Mouse (Mus musculus) urinary bladder, postnatal 4 days (tissue): Measurements from ENCODE around the gene Zfp14.

Experiments used
- DNase-seq, 2 experiments: peaks; one replicate each; pipeline ENCODE4 v3.0.0; 2021 to 2022; ENCODE audit warnings: low spot score in 2 of 2

Gene Zfp14

DNA sequence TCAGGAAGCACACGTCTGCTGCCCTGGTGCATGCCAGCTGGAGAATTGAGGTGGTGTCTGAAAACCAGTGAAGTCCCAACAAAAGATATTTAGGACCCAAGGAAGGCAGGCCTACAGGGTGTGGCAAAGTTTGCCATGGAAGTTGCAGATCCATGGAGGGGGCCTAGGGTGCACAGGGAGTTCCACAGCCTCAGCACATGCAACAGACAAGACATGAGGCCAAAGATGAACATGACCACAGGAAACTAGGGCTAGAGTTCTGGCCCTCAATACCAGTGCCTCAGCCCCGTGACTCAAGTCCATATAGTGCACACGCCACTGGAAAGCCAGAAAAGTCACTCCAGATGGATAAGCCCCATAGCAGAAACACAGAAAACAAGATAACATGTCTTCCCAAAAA lies 22.6 kb downstream of the Zfp14 start:
- DNase-seq: no peak

GRCm38 (mm10) chr7:30027331-30027730 lies 23.8 kb downstream of the Zfp14 start:
- DNase-seq: no peak

GRCm38 (mm10) chr7:30025358-30025757 lies 25.8 kb downstream of the Zfp14 start:
- no peak for DNase-seq

- DNase-seq: no peak
Measured at GRCm38 (mm10) chr7:30023800-30024199, 27.4 kb downstream of the Zfp14 start.

DNA sequence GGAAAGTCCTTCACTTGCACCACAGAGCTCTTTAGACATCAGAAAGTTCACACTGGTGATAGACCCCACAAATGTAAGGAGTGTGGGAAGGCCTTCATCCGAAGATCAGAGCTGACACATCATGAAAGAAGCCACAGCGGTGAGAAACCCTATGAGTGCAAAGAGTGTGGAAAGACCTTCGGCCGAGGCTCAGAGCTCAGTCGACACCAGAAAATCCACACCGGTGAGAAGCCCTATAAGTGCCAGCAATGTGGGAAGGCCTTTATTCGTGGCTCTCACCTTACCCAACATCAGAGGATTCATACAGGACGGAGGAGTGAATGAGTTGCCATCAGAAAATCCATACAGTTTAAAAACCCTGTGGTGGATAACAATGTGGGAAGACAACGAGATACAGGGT lies 27.9 kb downstream of the Zfp14 start:
- no peak for DNase-seq

- no peak for DNase-seq
Measured at GRCm38 (mm10) chr7:30019543-30019942, 31.6 kb downstream of the Zfp14 start.

DNA sequence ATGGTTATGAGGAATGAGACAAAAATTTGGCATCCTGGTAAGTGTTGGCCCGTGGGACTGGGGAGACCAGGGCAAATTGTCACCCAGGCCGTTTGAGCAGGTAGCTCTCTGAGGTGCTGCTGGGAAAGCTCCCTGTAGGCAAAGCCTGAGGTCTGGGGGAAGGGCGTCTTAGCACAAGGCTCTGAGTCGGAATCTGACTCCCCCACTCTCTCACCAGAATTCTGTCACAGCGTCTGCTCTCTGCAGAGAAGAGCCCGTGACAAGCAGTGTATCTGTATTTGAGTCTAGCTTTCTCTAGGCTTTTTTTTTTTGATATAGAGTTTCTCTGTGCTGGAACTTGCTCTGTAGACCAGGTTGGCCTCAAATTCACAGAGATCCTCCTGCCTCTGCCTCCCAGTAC lies 34.0 kb downstream of the Zfp14 start:
- DNase-seq: no peak

DNA sequence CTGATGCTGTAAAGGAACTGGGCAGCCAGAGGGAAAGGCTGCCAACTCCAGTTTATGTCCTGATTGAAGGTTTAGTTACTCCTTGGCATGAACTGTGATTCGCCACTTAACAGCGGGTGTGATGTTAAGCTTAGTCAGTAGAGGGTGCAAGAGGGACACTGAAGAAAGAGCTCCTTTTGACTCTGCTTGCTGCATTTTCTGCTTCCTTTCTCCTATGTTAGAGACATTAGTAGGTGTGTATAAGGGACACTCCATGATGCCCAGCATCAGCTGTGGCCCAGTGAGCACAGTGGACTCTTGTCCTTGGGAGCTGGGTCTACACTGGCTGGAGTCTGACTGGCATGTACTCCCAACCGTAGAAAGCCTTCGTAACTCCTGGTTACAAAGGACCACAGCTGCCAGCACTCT lies 38.2 kb downstream of the Zfp14 start:
- no peak for DNase-seq

DNA sequence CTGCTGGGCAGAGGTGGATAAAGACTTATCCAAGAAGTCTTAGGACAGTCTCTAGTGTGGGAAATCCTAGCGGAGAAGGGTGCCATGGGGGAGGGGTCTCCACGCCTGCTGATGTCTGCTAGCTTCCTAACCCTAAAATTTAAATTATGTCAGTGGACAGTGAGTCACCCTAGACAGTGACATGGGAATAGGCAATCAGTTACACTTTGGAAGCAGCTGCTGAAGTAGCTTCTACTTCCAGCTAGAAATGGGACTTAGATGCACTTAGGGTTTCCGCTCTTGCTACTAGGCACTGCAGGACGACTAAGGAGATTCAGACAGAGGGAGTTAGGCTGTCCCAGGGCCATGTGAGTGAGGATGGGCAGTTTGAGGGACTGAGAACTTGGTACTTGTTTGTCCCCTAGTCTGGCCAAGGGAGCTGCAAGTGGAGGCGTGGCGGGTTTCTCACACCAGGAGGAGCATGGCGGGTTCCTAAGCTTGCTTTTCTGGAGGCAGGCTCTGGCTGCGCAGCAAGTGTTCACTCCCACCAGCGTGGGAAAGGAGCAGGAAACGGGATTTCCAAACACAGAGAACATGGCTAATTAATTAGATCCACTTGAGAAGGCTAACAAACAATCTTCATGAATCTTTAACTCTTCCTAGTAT lies 40.5 kb downstream of the Zfp14 start:
- DNase-seq: no peak

GRCm38 (mm10) chr7:30009321-30010085 lies 41.7 kb downstream of the Zfp14 start:
- no peak for DNase-seq

- no peak for DNase-seq
Measured at GRCm38 (mm10) chr7:30008020-30008690, 43.0 kb downstream of the Zfp14 start.

DNA sequence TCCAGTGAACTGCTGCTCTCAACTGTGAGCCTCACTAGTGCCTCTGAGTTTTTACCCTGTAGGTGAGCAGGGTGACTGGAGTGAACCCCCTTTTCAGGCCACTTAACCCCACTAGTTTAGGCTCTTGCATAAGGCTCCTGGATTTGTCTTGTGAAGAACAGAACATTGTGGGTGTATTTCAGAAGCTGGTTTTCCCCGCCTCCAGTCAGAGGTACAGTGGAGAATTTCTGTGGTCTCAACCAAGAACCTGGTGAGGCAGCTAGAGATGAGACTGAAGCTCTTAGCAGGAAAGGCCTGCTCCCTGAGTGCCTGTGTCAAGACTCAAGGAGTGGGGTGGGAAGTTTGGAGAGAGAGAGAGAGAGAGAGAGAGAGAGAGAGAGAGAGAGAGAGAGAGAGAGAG lies 43.6 kb downstream of the Zfp14 start:
- DNase-seq: no peak

- no peak for DNase-seq
Measured at GRCm38 (mm10) chr7:30000601-30001000, 50.6 kb downstream of the Zfp14 start.

DNA sequence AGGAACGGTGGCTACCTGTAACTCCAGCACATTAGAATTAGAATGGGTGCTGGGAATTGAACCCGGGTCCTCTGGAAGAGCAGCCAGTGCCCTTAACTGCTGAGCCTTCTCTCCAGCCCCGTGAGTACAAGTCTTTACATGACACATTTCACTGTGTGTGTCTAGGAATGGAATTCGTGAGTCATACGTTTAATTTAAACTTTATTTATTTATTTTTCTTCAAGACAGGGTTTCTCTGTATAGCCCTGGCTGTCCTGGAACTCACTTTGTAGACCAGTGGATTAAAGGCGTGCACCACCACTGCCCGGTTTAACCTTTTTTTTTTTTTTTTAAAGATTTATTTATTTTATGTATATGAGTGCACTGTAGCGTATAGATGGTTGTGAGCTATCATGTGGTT lies 56.0 kb downstream of the Zfp14 start:
- DNase-seq: no peak

- DNase-seq: no peak
Measured at GRCm38 (mm10) chr7:29993340-29993739, 57.8 kb downstream of the Zfp14 start.

DNA sequence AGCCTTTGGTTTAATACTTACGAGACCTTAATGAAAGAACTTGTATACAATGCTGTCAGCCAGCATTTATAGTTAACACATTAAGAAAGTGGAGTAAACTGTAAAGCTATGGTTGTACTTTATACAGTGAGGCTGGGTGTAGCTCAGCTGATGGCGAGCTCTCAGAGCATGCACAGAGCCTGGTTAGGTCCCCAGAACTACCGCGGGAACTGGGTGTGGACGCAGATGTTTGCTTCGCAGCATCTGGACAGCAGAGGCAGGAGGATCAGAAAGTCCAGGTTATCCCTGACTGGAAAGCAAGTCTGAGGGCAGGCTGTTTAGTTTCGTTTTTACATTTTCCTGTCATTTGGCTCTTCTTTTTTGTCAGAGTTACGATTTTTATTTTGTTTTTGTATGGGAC lies 58.5 kb downstream of the Zfp14 start:
- no peak for DNase-seq

DNA sequence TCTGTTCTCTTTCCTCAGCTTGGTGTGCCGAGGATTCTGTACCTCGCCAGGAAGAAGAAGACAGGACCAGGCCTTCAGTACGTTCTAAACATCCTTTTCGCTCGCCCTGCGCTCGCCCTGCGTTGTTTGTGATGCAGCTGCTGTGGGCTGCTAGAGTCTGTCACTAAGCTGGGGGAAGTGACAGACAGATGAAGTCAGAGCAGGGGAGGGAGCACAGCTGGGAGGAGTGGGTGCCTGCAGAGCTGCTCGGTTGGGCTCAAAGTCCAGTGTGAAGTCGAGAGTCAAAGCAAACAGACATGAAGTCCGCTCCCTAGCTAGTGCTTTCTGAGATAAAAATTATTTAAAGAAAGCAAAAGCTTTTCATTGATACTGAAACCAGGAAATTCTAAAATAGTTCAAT lies 62.1 kb downstream of the Zfp14 start:
- no peak for DNase-seq

- no peak for DNase-seq
Measured at GRCm38 (mm10) chr7:29987551-29987950, 63.6 kb downstream of the Zfp14 start.
